Mouse (Mus musculus): Measurements from ENCODE around the gene Cnppd1.

The Cnppd1 gene

GRCm38 (mm10) chr1:75142301-75143261 lies at the start of gene Cnppd1, which contains the start of gene Retreg2:
Gene Cnppd1, minus strand, starts transcription at chr1:75142711.
Gene Retreg2, plus strand, starts transcription at chr1:75142778.
- DNase-seq = peak; percentile 98

- peak; percentile 99 for DNase-seq
These were observed 49.3 kb upstream of the Cnppd1 start, which contains the start of the genes Ankzf1 and Atg9a for GRCm38 (mm10) chr1:75191622-75192402. Gene Ankzf1, plus strand, starts transcription at chr1:75192151. Gene Atg9a, minus strand, starts transcription at chr1:75192196.

DNA sequence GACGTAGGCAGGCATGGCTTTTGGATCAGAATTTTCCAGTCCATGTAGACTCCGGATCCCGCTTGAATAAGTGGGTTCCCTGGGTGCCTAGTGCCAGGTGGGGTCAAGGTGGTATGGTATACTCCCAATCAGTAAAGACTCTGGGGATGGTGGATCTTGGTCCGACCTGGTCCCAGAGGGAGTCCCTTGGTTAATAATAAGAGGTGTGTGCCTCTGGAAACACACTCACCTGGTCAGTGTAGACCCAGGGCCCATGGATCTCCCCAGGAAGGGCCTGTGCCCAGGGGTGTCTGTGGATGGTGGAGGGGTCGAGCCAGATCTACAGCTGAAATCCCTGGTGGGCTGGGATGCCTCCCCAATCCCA lies 48.7 kb upstream of the Cnppd1 start:
- peak; percentile 30 for DNase-seq

GRCm38 (mm10) chr1:75190577-75190976 lies 48.1 kb upstream of the Cnppd1 start:
- no peak for DNase-seq

- DNase-seq = no peak
These were observed 45.5 kb upstream of the Cnppd1 start for GRCm38 (mm10) chr1:75187914-75188483.

DNA sequence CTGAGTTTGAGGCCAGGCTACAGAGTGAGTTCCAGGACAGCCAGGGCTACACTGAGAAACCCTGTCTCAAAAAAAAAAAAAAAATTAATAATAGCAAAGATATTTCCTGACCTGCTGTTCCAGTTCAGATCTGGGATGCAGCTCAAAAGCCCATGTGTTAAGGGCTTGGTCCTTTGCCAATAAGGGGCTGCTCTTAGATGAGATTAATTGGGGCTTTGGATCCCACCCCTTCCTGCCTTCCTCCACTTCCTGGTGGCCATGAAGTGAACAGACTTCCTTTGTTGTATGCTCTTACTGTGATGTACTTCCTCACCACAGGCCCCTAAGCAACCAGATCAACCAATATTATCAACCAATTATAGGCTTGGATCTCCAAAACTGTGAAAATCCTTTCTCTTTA lies 44.6 kb upstream of the Cnppd1 start:
- DNase-seq = no peak

- no peak for DNase-seq
These were observed 43.0 kb upstream of the Cnppd1 start for GRCm38 (mm10) chr1:75185495-75185894.

DNA sequence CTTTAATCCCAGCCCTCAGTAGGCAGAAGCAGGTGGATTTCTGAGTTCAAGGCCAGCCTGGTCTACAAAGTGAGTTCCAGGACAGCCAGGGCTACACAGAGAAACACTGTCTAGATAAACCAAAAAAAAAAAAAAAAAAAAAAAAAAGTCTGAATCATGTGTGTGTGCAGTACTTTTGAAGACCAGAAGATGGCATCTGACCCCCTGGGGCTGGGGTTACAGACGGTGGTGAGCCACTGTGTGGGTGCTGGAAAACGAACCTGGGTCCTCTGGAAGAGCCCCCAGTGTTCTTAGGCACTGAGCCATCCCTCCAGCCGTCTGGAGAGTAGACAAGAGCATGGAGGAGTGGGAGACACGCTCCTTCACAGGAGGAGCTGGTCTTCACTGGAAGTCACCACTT lies 39.6 kb upstream of the Cnppd1 start:
- DNase-seq = no peak

- no peak for DNase-seq
These were observed 38.9 kb upstream of the Cnppd1 start for GRCm38 (mm10) chr1:75181377-75181870.

DNA sequence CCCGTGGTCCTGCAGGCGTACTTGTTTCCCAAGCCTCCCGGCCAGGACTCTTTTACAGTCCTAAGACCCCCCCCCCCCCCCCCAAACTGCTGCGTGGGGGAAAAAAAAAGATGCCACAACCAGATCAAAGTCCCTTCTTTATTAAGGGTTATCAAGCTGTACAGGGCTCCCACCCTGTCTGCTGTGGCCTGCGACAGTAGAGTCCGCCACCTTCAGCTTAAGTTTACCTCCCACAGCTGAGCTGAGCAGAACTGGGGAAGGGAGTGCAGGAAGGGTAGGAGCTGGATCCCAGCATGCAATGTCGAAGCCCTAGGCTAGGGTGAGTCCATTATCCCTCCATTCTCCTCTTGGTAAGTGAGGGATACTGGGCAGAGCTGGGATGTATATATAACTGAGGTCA lies 38.2 kb upstream of the Cnppd1 start:
- no peak for DNase-seq

- peak; percentile 95 for DNase-seq
These were observed 37.6 kb upstream of the Cnppd1 start, which contains the start of gene Abcb6 for GRCm38 (mm10) chr1:75180105-75180590. Gene Abcb6, minus strand, starts transcription at chr1:75180392.

GRCm38 (mm10) chr1:75179334-75180104 lies 37.0 kb upstream of the Cnppd1 start:
- peak; percentile 65 for DNase-seq

DNA sequence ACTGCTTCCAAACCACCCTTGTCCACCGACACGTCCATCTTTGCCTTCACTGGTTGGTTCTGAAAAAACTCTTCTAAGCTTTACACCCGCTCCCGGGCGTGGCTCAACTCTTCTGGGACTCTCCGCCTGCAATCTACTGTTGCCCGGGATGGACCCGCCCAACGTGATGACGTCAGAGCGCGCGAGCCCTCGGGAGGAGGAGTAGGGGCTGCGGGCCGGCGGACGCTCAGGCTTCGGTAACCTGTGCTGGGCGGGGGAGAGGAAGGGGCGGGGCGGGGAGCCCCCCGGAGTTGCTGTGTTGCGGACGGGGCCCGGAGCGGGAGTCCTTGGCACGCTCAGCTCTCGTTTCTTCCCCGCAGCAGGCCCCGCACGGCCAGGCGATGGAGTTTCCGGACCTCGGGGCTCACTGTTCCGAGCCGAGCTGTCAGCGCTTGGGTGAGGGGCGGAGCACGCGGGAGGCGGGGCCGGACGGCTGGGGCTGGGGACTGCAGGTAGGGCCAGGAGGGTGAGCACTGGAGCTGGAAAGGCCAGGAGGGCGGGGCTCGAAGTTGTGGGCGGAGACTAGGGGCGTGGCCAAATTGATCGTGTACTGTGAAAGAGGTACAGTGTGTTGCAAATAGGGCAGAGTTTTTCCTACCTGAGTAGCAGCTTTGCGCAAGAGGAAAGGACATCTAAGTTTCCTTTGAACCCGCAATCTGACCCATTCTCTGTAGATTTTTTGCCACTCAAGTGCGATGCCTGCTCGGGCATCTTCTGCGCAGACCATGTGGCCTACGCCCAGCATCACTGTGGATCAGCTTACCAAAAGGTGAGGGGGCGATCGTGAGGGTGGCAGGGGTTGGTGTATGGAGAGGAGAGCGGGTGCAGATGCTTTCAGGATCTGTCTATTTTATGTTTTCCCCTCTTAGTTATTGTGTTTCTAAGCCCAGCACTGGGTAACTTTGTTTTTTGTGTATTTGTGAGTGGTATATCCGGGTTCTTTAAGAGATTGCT lies 26.3 kb upstream of the Cnppd1 start, which contains the start of gene Zfand2b:
Gene Zfand2b, plus strand, starts transcription at position 175 of the 993 bp plus-strand sequence.
- DNase-seq = peak; percentile 99

- no peak for DNase-seq
These were observed 25.6 kb upstream of the Cnppd1 start for GRCm38 (mm10) chr1:75168093-75168471.

- DNase-seq = no peak
These were observed 17.7 kb upstream of the Cnppd1 start for GRCm38 (mm10) chr1:75160256-75160617.

DNA sequence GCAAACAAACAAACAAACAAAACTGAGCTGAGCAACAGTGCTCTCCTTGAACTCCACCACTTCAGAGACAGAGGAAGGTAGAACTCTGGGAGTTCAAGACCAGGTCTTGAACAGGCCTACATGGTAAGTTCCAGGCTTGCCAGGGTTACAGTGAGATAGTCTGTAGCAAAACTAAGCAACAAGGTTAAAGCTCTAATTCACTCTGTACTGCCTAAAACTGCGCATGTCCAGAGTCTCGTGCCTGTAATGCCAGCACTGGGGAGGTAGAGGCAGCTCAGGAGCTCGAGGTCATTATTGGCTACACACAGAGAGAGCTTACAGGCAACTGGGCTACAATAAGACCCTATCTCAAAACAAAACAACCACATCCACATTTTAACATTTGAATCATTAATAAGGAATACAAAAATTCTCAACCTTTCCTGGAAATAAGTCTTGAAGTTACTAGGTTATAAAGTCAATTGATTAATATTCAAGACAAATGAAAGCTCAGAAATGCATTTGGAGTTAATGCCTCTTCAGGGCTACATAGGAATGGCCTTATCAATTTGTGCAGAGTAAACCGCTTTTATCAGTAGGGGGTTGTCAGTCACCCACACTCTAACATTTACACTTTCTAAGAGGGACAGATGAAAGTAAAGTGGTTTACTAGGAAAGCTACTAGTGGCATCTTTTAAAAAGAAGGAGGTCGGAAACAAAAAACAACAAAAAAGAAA lies 17.2 kb upstream of the Cnppd1 start:
- no peak for DNase-seq

- DNase-seq = no peak
These were observed 16.5 kb upstream of the Cnppd1 start for GRCm38 (mm10) chr1:75158990-75159389.

- DNase-seq = no peak
These were observed 13.3 kb upstream of the Cnppd1 start for GRCm38 (mm10) chr1:75155837-75156236.

DNA sequence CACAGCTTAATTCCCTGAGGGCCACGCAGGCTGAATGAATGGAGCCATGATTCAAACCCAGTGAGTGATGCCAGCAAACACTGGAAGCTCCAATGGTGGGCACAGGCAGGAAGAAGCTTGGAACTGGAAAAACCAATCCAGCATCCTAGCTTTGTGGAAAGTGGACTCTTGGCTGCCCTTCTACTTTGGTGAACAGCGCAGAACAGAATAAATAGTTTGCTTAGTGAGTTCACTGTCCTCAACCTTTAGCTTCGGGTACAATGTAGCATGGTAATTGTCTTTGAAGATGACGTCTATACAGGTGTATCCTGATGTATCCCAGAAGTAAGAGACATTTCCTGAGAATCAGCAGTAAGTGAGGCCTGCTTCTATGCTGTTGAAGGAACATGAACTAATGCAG lies 6.2 kb upstream of the Cnppd1 start:
- peak; percentile 60 for DNase-seq
